Mouse (Mus musculus) bone marrow, adult 2 months (tissue): ENCODE data around the gene Mast4. TPM values are rescaled to one million over a fixed set of nuclear protein-coding genes. Genes with fewer than 3 reads are reported as not detected.
"Not testable (repeated sequence)": the region's sequence is repeated elsewhere in the genome, so short reads cannot be mapped to it uniquely, and the experiment has no call there.

Experiments
- H3K27ac ChIP-seq: fragments of 200-500 bp; 2 replicates; pipeline ENCODE4 v1.5.1; 2012; ENCODE audit warnings: low read depth, mild to moderate bottlenecking, control low read depth, inconsistent platforms, low read length; ENCODE audit not compliant: control insufficient read depth, poor library complexity, insufficient read depth
- H3K4me1 ChIP-seq: fragments of 200-500 bp; 2 replicates; pipeline ENCODE4 v1.6.1; 2011; ENCODE audit warnings: low read length; ENCODE audit not compliant: control insufficient read depth, insufficient read depth
- H3K4me3 ChIP-seq: fragments of 200-500 bp; replicated peaks from 2 replicates; pipeline ENCODE3; 2011; ENCODE audit warnings: mild to moderate bottlenecking, low read depth, low read length, control low read depth; ENCODE audit not compliant: control insufficient read depth
- CTCF ChIP-seq: fragments of 200-500 bp; IDR thresholded peaks from 2 replicates; pipeline ENCODE4 v1.5.1; 2011; ENCODE audit warnings: low read length, control low read depth; ENCODE audit not compliant: control insufficient read depth, insufficient read depth
- POLR2A ChIP-seq: fragments of 200-500 bp; IDR thresholded peaks from 2 replicates; pipeline ENCODE4 v1.6.1; 2011; ENCODE audit warnings: low read depth, mild to moderate bottlenecking, control low read depth, low read length, borderline replicate concordance; ENCODE audit not compliant: control insufficient read depth
- WGBS: fragments of 180-500 bp; shearing (Covaris S2); methylation state at CpG from one replicate; pipeline ENCODE4 v1.1.7; 2018; 5-methylcytosine and 5-hydroxymethylcytosine counted together
- polyA plus RNA-seq: library from polyadenylated mRNA; stranded (reverse); fragments of >200 nt; gene quantifications from 2 replicates; pipeline ENCODE4 v1.2.4, GENCODE M21; 2011; ENCODE audit warnings: low replicate concordance; ENCODE audit not compliant: missing spikeins, insufficient read depth, insufficient read length

The Mast4 gene
- polyA plus RNA-seq: 6.1 and 6.7 TPM in 2 replicates

- TF ChIP-seq POLR2A (no peak), CTCF (no peak)
- Histone ChIP-seq H3K27ac (no peak within 1 kb of the TSS; the same call in 1 of the 2 replicates), H3K4me3 (peak within 1 kb of the TSS; percentile 2), H3K4me1 (no peaks in the 10 kb centered on the region)
- under 1% methylated on average over 44 of the region's 44 CpGs for WGBS
Observed at GRCm38 (mm10) chr13:103334392-103334686, at the start of gene Mast4. Gene Mast4, minus strand, starts transcription at chr13:103334497.

- H3K4me1 ChIP-seq: no peaks in the 10 kb centered on the region; the same call in 1 of the 2 replicates
- no peak for TF ChIP-seq POLR2A
- no peak for TF ChIP-seq CTCF
- H3K4me3 ChIP-seq: no peak overlapping the region
- no peak overlapping the region for H3K27ac ChIP-seq
- 18% methylated on average over 1 of the region's 1 CpGs for WGBS
Observed at GRCm38 (mm10) chr13:103374495-103374894, 40.2 kb upstream of the Mast4 start.

GRCm38 (mm10) chr13:103369194-103369593 lies 34.9 kb upstream of the Mast4 start:
- 80% methylated on average over 7 of the region's 7 CpGs for WGBS
- TF ChIP-seq CTCF: no peak
- TF ChIP-seq POLR2A: no peak
- Histone ChIP-seq H3K27ac (no peak overlapping the region), H3K4me1 (no peaks in the 10 kb centered on the region; the same call in 1 of the 2 replicates), H3K4me3 (no peak overlapping the region)

GRCm38 (mm10) chr13:103363181-103363580 lies 28.9 kb upstream of the Mast4 start:
- TF ChIP-seq CTCF: no peak
- TF ChIP-seq POLR2A: no peak
- WGBS: 88% methylated on average over 10 of the region's 10 CpGs
- H3K4me1 ChIP-seq: no peaks in the 10 kb centered on the region
- H3K4me3 ChIP-seq: no peak overlapping the region
- no peak overlapping the region for H3K27ac ChIP-seq

- not testable (repeated sequence) for H3K4me3 ChIP-seq, H3K27ac ChIP-seq, H3K4me1 ChIP-seq
- WGBS: 92% methylated on average over 16 of the region's 16 CpGs
Observed at GRCm38 (mm10) chr13:103357415-103357814, 23.1 kb upstream of the Mast4 start.

- H3K4me3 ChIP-seq, H3K4me1 ChIP-seq, H3K27ac ChIP-seq: not testable (repeated sequence)
- WGBS: 84% methylated on average over 5 of the region's 6 CpGs
Observed at GRCm38 (mm10) chr13:103356909-103357308, 22.6 kb upstream of the Mast4 start.

- Histone ChIP-seq H3K4me1 (no peaks in the 10 kb centered on the region), H3K4me3 (no peak overlapping the region), H3K27ac (no peak overlapping the region)
- TF ChIP-seq CTCF: no peak
- TF ChIP-seq POLR2A: no peak
- 74% methylated on average over 3 of the region's 3 CpGs for WGBS
Observed at GRCm38 (mm10) chr13:103354737-103355136, 20.4 kb upstream of the Mast4 start.

- Histone ChIP-seq H3K4me3 (no peak overlapping the region), H3K4me1 (no peaks in the 10 kb centered on the region), H3K27ac (no peak overlapping the region)
- 84% methylated on average over 8 of the region's 8 CpGs for WGBS
- no peak for TF ChIP-seq POLR2A
- no peak for TF ChIP-seq CTCF
Observed at GRCm38 (mm10) chr13:103344749-103345148, 10.5 kb upstream of the Mast4 start.

GRCm38 (mm10) chr13:103344006-103344720 lies 9.9 kb upstream of the Mast4 start:
- no peak for TF ChIP-seq POLR2A
- TF ChIP-seq CTCF: no peak
- Histone ChIP-seq H3K4me1 (no peaks in the 10 kb centered on the region), H3K27ac (no peak overlapping the region), H3K4me3 (no peak overlapping the region)
- 84% methylated on average over 8 of the region's 8 CpGs for WGBS
